Mouse (Mus musculus) midbrain, embryonic 12.5 days (tissue): Measurements from ENCODE around the gene Gm37240. TPM values are rescaled to one million over a fixed set of nuclear protein-coding genes. Genes with fewer than 3 reads are reported as not detected.

Source experiments
- ATAC-seq: fragments of 200-750 bp; cut with Nextera tagmentation; 2 replicates; pipeline ENCODE4 v1.8.0; 2017; ENCODE audit warnings: low read depth, moderate TSS enrichment, moderate library complexity; ENCODE audit not compliant: low FRiP score
- H3K27ac ChIP-seq: fragments of 300-500 bp; sonication (generic); replicated peaks from 2 replicates; pipeline ENCODE4 v1.5.1; 2016; ENCODE audit warnings: mild to moderate bottlenecking
- H3K27me3 ChIP-seq: fragments of 300-500 bp; sonication (generic); 2 replicates; pipeline ENCODE4 v1.6.1; 2016; ENCODE audit warnings: mild to moderate bottlenecking
- H3K36me3 ChIP-seq: fragments of 300-500 bp; sonication (generic); 2 replicates; pipeline ENCODE4 v1.6.1; 2016
- H3K4me1 ChIP-seq: fragments of 300-500 bp; sonication (generic); 2 replicates; pipeline ENCODE4 v1.6.1; 2016
- H3K4me2 ChIP-seq: fragments of 300-500 bp; sonication (generic); replicated peaks from 2 replicates; pipeline ENCODE4 v1.6.1; 2016; ENCODE audit warnings: mild to moderate bottlenecking, moderate library complexity
- H3K4me3 ChIP-seq: fragments of 300-500 bp; sonication (generic); 2 replicates; pipeline ENCODE4 v1.5.1; 2016; ENCODE audit warnings: mild to moderate bottlenecking
- H3K9ac ChIP-seq: fragments of 300-500 bp; sonication (generic); replicated peaks from 2 replicates; pipeline ENCODE4 v1.6.1; 2016; ENCODE audit warnings: mild to moderate bottlenecking, moderate library complexity
- H3K9me3 ChIP-seq: fragments of 300-500 bp; sonication (generic); 2 replicates; pipeline ENCODE4 v1.6.1; 2016; ENCODE audit warnings: mild to moderate bottlenecking
- WGBS: fragments of 180-500 bp; shearing (Covaris S2); methylation state at CpG from one replicate; pipeline ENCODE4 v1.1.7; 2016; 5-methylcytosine and 5-hydroxymethylcytosine counted together
- polyA plus RNA-seq: library from polyadenylated mRNA; unstranded; fragments of >200 nt; fragmentation: Nextera tagmentation; extraction: Ambion mirVana; gene quantifications from 2 replicates; pipeline ENCODE4 v1.2.1, GENCODE M21; 2016

The Gm37240 gene
- polyA plus RNA-seq, 1 experiment from 2014 or later = 0.96 TPM

GRCm38 (mm10) chr3:85725971-85726370 is 161.3 kb downstream of the Gm37240 start:
- Histone ChIP-seq H3K9me3 (no peaks in the 10 kb centered on the region), H3K27ac (no peak overlapping the region), H3K27me3 (no peaks in the 10 kb centered on the region), H3K4me1 (no peaks in the 10 kb centered on the region), H3K9ac (no peak overlapping the region), H3K36me3 (no peaks in the 10 kb centered on the region), H3K4me2 (no peak overlapping the region), H3K4me3 (no peak overlapping the region)
- ATAC-seq = no peak
- 82% methylated on average over 3 of the region's 3 CpGs for WGBS

GRCm38 (mm10) chr3:85725110-85725509 is 162.2 kb downstream of the Gm37240 start:
- H3K4me3 ChIP-seq = no peak overlapping the region
- WGBS = 81% methylated on average over 2 of the region's 2 CpGs
- no peaks in the 10 kb centered on the region for H3K9me3 ChIP-seq
- no peaks in the 10 kb centered on the region for H3K36me3 ChIP-seq
- ATAC-seq = no peak
- no peaks in the 10 kb centered on the region for H3K4me1 ChIP-seq
- H3K4me2 ChIP-seq = no peak overlapping the region
- H3K27ac ChIP-seq = no peak overlapping the region
- H3K27me3 ChIP-seq = no peaks in the 10 kb centered on the region
- H3K9ac ChIP-seq = no peak overlapping the region

DNA sequence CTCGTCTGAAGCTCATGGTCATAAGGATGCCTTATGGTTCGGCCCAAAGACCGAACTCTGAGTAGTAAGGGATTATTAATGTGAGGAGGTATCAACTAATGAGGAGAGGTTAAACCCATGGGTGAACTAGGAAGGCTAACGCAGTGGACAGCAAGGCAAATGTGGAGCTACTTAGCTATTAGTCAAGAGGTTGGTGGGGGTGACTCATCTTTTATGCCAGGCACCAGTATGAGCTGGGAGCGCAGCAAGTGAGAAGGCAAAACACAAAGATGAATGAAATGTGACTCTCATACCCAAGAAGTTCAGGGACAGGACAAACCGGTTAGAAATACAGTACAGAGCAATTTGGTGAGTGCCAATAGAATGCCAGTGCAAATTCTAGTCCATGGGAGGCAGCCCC is 164.7 kb downstream of the Gm37240 start:
- WGBS = 94% methylated on average over 6 of the region's 6 CpGs
- no peak for ATAC-seq
- no peaks in the 10 kb centered on the region for H3K4me1 ChIP-seq

GRCm38 (mm10) chr3:85715764-85716297 is 171.5 kb downstream of the Gm37240 start:
- H3K27ac ChIP-seq = no peak overlapping the region
- H3K4me1 ChIP-seq = no peaks in the 10 kb centered on the region
- no peaks in the 10 kb centered on the region for H3K27me3 ChIP-seq
- no peak overlapping the region for H3K4me2 ChIP-seq
- 91% methylated on average over 4 of the region's 4 CpGs for WGBS
- no peak for ATAC-seq
- H3K9ac ChIP-seq = no peak overlapping the region
- no peak overlapping the region for H3K4me3 ChIP-seq
- no peaks in the 10 kb centered on the region for H3K9me3 ChIP-seq
- no peaks in the 10 kb centered on the region for H3K36me3 ChIP-seq

More for the DNA sequence above, 164.7 kb downstream of the Gm37240 start:
- no peaks in the 10 kb centered on the region for H3K36me3 ChIP-seq
- no peak overlapping the region for H3K9ac ChIP-seq
- no peaks in the 10 kb centered on the region for H3K27me3 ChIP-seq
- no peak overlapping the region for H3K4me2 ChIP-seq
- no peak overlapping the region for H3K4me3 ChIP-seq
- H3K9me3 ChIP-seq = no peaks in the 10 kb centered on the region
- no peak overlapping the region for H3K27ac ChIP-seq

GRCm38 (mm10) chr3:85713936-85714709 is 173.2 kb downstream of the Gm37240 start:
- Histone ChIP-seq H3K27ac (no peak overlapping the region), H3K27me3 (no peaks in the 10 kb centered on the region), H3K36me3 (no peaks in the 10 kb centered on the region), H3K4me1 (no peaks in the 10 kb centered on the region), H3K4me2 (no peak overlapping the region), H3K4me3 (no peak overlapping the region), H3K9ac (no peak overlapping the region), H3K9me3 (no peaks in the 10 kb centered on the region)
- ATAC-seq = no peak
- WGBS = 89% methylated on average over 7 of the region's 7 CpGs

GRCm38 (mm10) chr3:85710695-85711094 is 176.6 kb downstream of the Gm37240 start:
- 56% methylated on average over 8 of the region's 8 CpGs for WGBS
- ATAC-seq = no peak
- no peaks in the 10 kb centered on the region for H3K9me3 ChIP-seq
- no peaks in the 10 kb centered on the region for H3K4me1 ChIP-seq
- H3K27ac ChIP-seq = no peak overlapping the region
- H3K36me3 ChIP-seq = no peaks in the 10 kb centered on the region
- H3K27me3 ChIP-seq = no peaks in the 10 kb centered on the region
- no peak overlapping the region for H3K4me2 ChIP-seq
- H3K4me3 ChIP-seq = no peak overlapping the region
- H3K9ac ChIP-seq = no peak overlapping the region

- no peak overlapping the region for H3K4me3 ChIP-seq
- H3K9me3 ChIP-seq = no peaks in the 10 kb centered on the region
- no peaks in the 10 kb centered on the region for H3K36me3 ChIP-seq
- no peaks in the 10 kb centered on the region for H3K27me3 ChIP-seq
- WGBS = 39% methylated on average over 7 of the region's 7 CpGs
- no peak overlapping the region for H3K9ac ChIP-seq
- no peak overlapping the region for H3K4me2 ChIP-seq
- H3K27ac ChIP-seq = no peak overlapping the region
- H3K4me1 ChIP-seq = no peaks in the 10 kb centered on the region
- no peak for ATAC-seq
These were observed 179.9 kb downstream of the Gm37240 start for GRCm38 (mm10) chr3:85707421-85707820.

DNA sequence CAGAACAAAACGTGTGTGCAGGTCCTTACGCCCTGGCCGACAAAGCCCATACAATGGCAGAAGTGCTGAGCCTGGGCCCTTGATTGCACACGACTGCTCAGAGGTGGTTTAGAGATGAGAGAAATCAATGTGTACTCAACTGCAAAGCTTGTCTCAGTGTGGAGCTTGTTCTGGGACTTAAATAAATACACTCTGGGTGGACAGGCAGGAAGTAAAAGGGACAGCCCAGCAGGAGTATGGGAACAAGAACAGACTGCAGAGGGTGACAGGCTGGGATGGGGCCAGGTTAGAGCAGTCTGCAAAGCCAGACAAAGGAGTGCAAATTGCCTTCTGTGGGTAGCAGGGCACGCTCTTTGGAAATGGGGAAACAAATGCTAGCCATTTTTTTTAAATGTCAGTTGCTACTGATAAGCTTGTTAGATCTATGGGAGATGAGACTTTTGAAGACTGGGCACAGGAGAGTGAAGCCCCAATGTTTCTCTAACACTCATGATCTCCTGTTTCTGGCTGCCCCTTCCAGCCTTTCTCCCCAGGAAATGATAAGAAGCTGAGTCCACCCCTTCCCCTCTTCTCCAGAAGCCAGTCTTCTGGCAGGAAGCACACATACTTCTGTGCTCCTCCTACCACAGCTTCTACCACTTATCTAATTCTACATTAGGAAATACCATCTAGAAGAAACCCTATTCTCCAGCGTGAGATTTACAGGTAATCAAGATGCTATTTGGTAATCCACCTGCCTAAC is 184.0 kb downstream of the Gm37240 start:
- WGBS = 51% methylated on average over 6 of the region's 6 CpGs

DNA sequence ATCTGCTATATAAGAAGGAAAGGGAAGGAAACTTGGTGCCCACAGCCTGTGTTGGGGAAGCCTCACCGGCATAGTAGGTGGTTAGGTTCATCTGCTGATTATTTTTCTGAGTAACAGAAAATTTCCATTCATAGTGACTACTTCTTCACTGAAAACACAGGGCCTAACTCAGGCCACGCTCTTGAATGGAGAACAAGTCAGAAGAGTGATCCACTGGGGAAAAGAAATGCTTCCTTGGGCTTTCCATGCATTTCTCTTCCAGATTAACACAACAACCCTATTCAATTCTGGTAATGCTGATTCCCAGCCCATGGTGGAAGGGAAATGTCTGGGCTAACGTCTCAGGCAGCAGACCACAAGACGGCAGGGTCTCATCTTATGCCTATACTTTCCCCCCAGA is 188.8 kb downstream of the Gm37240 start:
- H3K4me2 ChIP-seq = no peak overlapping the region
- H3K36me3 ChIP-seq = no peaks in the 10 kb centered on the region
- H3K9ac ChIP-seq = no peak overlapping the region
- no peaks in the 10 kb centered on the region; the same call in 1 of the 2 replicates for H3K4me1 ChIP-seq
- H3K9me3 ChIP-seq = no peaks in the 10 kb centered on the region
- no peak overlapping the region for H3K27ac ChIP-seq
- no peak for ATAC-seq
- WGBS = 78% methylated on average over 4 of the region's 4 CpGs
- no peaks in the 10 kb centered on the region for H3K27me3 ChIP-seq
- no peak overlapping the region for H3K4me3 ChIP-seq

More for the DNA sequence above, 184.0 kb downstream of the Gm37240 start:
- Histone ChIP-seq H3K27ac (no peak overlapping the region), H3K36me3 (no peaks in the 10 kb centered on the region), H3K4me3 (no peak overlapping the region), H3K27me3 (no peaks in the 10 kb centered on the region), H3K4me1 (no peaks in the 10 kb centered on the region), H3K9me3 (no peaks in the 10 kb centered on the region), H3K9ac (no peak overlapping the region), H3K4me2 (no peak overlapping the region)
- ATAC-seq = no peak

- Histone ChIP-seq H3K27me3 (no peaks in the 10 kb centered on the region), H3K4me2 (no peak overlapping the region), H3K4me3 (no peak overlapping the region), H3K9ac (no peak overlapping the region), H3K9me3 (no peaks in the 10 kb centered on the region), H3K27ac (no peak overlapping the region), H3K4me1 (no peaks in the 10 kb centered on the region; the same call in 1 of the 2 replicates), H3K36me3 (no peaks in the 10 kb centered on the region)
- WGBS = 65% methylated on average over 3 of the region's 3 CpGs
- ATAC-seq = no peak
These were observed 192.3 kb downstream of the Gm37240 start for GRCm38 (mm10) chr3:85695056-85695455.

- Histone ChIP-seq H3K4me1 (no peaks in the 10 kb centered on the region; the same call in 1 of the 2 replicates), H3K9ac (no peak overlapping the region), H3K4me3 (no peak overlapping the region), H3K36me3 (no peaks in the 10 kb centered on the region), H3K9me3 (no peaks in the 10 kb centered on the region), H3K4me2 (no peak overlapping the region), H3K27me3 (no peaks in the 10 kb centered on the region), H3K27ac (no peak overlapping the region)
- WGBS = 27% methylated on average over 3 of the region's 3 CpGs
- no peak for ATAC-seq
These were observed 194.3 kb downstream of the Gm37240 start for GRCm38 (mm10) chr3:85693013-85693412.

- 61% methylated on average over 4 of the region's 4 CpGs for WGBS
- Histone ChIP-seq H3K4me3 (no peak overlapping the region), H3K4me1 (no peaks in the 10 kb centered on the region; the same call in 1 of the 2 replicates), H3K9me3 (no peaks in the 10 kb centered on the region), H3K4me2 (no peak overlapping the region), H3K27me3 (no peaks in the 10 kb centered on the region), H3K36me3 (no peaks in the 10 kb centered on the region), H3K27ac (no peak overlapping the region), H3K9ac (no peak overlapping the region)
- no peak for ATAC-seq
These were observed 196.2 kb downstream of the Gm37240 start for GRCm38 (mm10) chr3:85691134-85691533.
